Mouse (Mus musculus): ENCODE data around the gene Clasp2.
"Not testable (repeated sequence)": the region's sequence is repeated elsewhere in the genome, so short reads cannot be mapped to it uniquely, and the experiment has no call there.

Gene Clasp2

GRCm38 (mm10) chr9:113815836-113816235 lies 74.6 kb downstream of the Clasp2 start:
- in situ Hi-C loops (cut with MboI, MseI): no loop called here

- in situ Hi-C loops (cut with MboI, MseI): no loop called here
Measured at GRCm38 (mm10) chr9:113822150-113822549, 80.9 kb downstream of the Clasp2 start.

DNA sequence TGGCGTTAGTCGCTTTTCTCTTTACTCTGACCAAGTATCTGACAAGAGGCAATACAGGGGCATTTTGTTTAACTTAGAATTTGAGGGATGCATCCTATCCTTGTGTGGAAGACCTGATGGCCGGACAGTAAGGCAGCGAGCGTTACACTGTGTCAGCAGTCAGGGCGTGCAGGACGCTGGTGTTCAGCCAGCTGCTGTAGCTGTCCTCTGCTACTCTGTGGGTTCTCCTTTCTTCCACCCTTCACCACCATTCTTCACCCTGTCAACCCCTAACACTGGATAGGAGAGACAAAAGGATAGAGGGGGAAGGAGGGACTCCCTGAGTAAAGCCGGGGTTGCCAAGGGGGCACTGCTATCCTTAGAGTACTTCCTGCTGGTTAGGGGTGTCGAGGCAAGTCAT lies 87.4 kb downstream of the Clasp2 start:
- in situ Hi-C loops (cut with MboI, MseI): no loop called here

DNA sequence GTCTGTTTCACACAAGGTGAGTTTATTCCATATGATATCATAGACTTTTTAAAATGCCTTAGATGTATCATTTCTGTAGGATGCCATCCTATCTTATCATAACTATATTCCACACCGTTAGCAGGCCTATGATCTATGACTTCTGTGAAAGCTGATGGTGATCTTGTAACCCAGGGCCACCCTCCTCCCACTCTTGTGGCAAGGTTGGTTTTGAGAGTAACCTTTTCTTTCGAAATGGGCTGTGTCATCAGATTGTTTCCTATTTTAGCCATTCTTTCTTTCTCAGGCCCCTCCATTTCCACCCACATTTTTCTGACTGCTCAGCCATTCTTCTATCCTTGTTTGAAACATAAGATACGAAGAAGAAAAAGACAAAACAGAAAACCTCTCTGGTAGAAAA lies 88.9 kb downstream of the Clasp2 start:
- in situ Hi-C loops (cut with MboI, MseI): no loop called here

DNA sequence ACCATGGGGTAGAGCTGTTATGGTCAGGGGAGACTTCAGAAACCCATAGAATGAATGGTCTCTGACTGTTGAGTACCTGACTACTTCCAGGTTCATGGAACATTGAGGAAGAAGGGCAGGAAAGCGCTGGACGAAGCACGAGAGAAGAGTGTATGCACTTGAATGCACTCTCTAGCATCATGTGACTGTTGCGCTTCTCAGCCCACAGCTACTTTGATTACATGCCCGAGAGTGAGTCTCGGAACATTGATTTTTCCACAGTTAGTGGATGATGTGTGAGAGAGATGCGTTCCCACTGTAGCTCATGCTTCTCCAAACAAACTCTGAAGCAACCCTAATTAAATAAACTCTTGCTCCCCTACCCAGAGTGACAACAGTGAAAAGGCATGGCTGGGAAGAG lies 92.2 kb downstream of the Clasp2 start:
- in situ Hi-C loops (cut with MboI, MseI): no loop called here

GRCm38 (mm10) chr9:113837001-113837400 lies 95.7 kb downstream of the Clasp2 start:
- in situ Hi-C loops (cut with MboI, MseI): no loop called here

GRCm38 (mm10) chr9:113837461-113837860 lies 96.2 kb downstream of the Clasp2 start:
- in situ Hi-C loops (cut with MboI, MseI): no loop called here

GRCm38 (mm10) chr9:113844029-113844428 lies 102.8 kb downstream of the Clasp2 start:
- in situ Hi-C loops (cut with MboI, MseI): no loop called here

GRCm38 (mm10) chr9:113855441-113855840 lies 114.2 kb downstream of the Clasp2 start:
- in situ Hi-C loops (cut with MboI, MseI): no loop called here

- in situ Hi-C loops (cut with MboI, MseI): no loop called here
Measured at GRCm38 (mm10) chr9:113857281-113857928, 116.1 kb downstream of the Clasp2 start.

DNA sequence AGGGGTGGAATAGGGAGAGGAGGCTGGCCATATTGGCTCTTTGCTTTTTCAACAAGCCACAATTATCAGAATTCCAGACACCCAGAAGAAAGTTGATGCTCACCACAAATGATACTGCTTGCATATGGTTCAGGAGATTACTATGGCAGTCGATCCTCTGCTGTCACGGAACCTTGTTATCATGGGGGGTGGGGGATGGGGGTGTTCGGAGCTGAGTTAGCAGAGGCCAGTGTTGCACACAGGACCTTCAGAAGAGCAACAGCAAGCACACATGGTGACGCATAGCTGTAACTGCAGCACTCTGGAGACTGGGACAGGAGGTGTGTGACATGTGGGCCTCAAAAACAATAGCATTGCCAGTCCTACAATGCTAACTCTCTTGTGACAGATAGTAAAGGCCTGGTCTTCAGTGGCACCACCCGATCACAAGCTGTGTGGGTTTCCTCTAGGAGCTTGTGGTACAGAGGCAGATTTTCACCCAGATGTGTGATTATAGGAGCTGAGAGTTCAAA lies 116.7 kb downstream of the Clasp2 start:
- in situ Hi-C loops (cut with MboI, MseI): no loop called here

DNA sequence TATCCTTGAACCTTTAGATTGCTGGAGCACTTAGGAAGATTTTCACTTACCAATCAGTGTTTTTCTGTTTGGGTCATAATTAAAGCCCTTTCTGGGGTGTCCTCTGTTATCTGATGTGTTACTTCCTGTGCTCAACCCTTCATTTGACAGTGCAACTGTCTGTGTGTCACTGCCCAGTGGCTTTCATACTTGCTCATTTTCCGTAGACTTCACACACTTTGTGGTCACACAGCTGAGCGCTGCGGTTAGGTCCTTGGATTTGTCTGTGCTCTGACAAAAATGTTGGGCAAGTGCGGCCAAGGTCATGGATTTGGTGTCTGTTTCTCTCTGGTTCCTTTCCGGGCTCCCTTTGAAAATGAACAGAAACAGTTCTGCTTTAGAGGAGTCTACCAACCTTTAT lies 118.1 kb downstream of the Clasp2 start:
- in situ Hi-C loops (cut with MboI, MseI): no loop called here

GRCm38 (mm10) chr9:113863370-113863999 lies 122.2 kb downstream of the Clasp2 start:
- in situ Hi-C loops (cut with MboI, MseI): no loop called here

DNA sequence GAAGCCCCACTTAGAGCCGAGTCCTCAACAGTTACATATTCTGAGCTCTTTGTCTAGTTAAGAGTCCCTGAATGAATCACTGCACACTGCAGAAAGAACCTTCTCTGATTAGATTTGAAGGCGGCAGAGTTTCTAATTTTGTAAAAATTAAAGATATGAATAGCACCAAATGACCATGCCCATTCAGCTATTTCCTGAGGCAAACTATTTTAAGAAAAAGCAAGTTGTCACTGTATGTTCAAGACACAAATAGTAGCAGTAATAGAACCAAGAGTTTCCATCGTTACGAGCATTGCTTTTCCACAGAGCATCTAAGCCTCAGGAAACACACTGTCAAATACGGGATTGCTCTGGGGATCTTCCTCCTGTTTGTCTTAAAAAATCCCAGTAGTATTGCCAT lies 126.7 kb downstream of the Clasp2 start:
- in situ Hi-C loops (cut with MboI, MseI): no loop called here

DNA sequence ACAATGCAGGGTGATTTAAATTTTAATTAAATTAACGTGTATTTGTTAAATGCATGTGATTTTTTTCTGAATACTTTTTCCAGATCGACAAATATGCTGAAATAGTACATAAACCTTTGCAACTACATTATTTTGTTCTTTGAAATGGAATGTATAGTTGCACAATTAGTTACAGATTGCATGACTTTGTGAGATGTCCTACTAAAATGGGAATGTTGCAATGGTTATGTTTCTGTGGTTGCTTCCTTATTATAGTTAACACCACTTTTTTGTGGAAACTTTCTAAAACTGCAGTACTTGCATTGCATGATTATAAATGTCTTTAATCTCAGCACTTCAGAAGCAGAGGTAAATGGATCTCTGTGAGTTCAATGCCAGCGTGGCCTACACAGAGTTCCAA lies 153.6 kb downstream of the Clasp2 start:
- in situ Hi-C loops (cut with MboI, MseI): no loop called here

GRCm38 (mm10) chr9:113903136-113903535 lies 161.9 kb downstream of the Clasp2 start:
- in situ Hi-C loops (cut with MboI, MseI): no loop called here

GRCm38 (mm10) chr9:113904315-113904714 lies 163.0 kb downstream of the Clasp2 start:
- in situ Hi-C loops (cut with MboI, MseI): not testable (repeated sequence)

DNA sequence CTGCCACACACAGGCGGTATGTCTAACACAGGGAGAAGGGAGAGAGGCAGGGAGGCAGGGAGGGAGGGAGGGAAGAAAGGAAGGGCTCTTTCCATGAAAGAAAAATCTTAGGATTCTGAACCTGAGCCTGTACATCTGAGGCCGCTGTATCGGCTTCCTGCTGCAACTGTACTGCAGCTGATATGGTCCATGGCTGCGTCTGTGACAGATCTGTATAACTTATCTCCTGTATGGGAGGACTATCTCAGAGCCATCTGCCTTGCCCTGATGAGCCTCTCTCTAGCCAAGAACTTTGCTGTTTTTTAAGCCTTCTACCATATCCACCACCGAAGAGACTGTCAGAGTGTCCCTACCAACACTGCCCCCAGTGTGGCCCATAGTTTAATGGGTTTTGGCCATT lies 174.5 kb downstream of the Clasp2 start:
- in situ Hi-C loops (cut with MboI, MseI): no loop called here

GRCm38 (mm10) chr9:113922677-113923076 lies 181.4 kb downstream of the Clasp2 start:
- in situ Hi-C loops (cut with MboI, MseI): no loop called here

DNA sequence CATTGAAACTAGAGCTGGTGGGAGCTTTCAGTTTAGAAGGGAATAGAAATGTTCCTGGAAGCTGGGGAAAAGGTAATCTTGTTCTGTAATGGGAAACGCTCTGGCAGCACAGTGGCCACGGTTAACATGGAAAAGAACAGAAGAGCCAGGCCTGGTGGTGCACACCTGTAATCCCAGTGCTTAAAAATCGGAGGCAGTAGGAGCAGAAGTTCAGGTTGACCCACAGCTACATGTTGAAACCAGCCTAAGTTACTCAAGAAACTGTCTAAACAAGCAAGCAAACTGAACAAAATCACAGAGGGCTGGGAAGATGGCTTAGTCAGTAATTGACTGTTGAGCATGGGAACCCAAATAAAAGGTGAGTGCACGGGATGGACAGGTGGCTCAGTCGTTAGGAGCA lies 183.6 kb downstream of the Clasp2 start:
- in situ Hi-C loops (cut with MboI, MseI): no loop called here

DNA sequence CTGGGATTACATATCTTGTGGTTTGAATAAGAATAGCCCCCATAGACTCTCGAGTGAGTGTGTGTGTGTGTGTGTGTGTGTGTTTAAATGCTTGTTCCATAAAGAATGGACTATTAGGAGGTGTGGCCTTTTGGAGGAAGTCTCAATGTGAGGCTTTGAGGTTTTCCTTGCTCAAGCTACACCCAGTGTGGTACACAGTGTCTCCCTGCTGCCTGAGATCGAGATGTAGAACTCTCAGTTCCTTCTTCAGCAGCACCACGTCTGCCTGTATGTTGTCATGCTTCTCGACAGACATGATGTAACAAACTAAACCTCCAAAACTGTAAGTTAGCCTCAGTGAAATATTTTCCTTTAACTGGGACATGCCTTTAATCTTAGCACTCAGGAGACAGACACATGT lies 187.3 kb downstream of the Clasp2 start:
- in situ Hi-C loops (cut with MboI, MseI): no loop called here

- in situ Hi-C loops (cut with MboI, MseI): no loop called here
Measured at GRCm38 (mm10) chr9:113929676-113930075, 188.4 kb downstream of the Clasp2 start.
